14 mouse cellular contexts compared by ENCODE assay signal in the genomic region with DNA sequence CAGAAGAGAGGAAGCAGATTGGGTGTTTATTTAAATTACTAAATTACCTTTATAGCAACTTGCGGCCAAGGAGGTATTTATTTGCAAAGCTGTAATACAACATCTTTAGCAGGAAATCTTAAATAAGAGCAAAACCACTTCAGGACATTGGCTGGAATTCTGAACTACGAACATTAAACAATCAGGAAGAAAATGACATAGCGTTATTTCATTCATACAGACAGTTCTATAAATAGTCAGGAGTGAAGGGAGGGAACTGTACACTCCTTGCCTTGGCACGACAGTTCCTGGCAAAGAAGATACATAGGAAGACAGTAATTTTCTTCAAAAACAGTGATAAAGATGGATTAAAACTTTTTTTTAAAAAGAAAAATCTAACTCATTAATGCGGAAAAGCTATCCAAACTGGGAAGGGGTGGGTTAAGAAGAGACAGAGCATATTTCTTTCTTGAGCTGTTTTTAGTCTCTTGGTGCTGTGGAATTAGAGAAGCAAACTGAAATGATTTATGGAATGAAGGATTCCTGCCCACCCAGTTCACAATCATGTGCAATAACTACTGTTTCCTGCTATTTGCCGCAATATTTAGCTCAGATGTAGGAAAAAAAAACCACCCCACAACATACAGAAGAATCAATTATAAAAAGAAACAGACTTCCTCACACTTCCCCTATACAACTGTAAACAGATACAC.
"Had no signal": no experiment of that assay in that cellular context is flagged by ENCODE, and none has a peak within 500 bp of the region (broad histone marks: within the 10 kb centered on the region; RNA-seq: fewer than 3 reads in every experiment).

No protein-coding gene starts in this region.

- H3K4me1 ChIP-seq: liver, embryonic 13.5 days had no signal

- H3K9me3 ChIP-seq: liver, embryonic 13.5 days; lung, embryonic 15.5 days had no signal

- H3K9ac ChIP-seq: liver, embryonic 13.5 days; lung, embryonic 15.5 days had no signal

- H3K4me3 ChIP-seq: layer of hippocampus, adult 2 months; left cerebral cortex, adult 2 months; liver, embryonic 13.5 days; lung, embryonic 15.5 days had no signal

- DNase-seq: kidney, adult 2 months; kidney, postnatal 10 days; layer of hippocampus, adult 9-11 months; layer of hippocampus, postnatal 36 days; liver, embryonic 13.5 days; lung, postnatal 4 days; thymus, adult 18-20 months; thymus, postnatal 36 days had no signal

- H3K27ac ChIP-seq: hindbrain, postnatal 0 days; layer of hippocampus, adult 2 months; left cerebral cortex, adult 2 months; liver, embryonic 13.5 days; lung, embryonic 15.5 days had no signal

- H3K36me3 ChIP-seq: liver, embryonic 13.5 days; lung, embryonic 15.5 days had no signal

- H3K4me2 ChIP-seq: liver, embryonic 13.5 days; lung, embryonic 15.5 days; midbrain, embryonic 11.5 days had no signal

- H3K27me3 ChIP-seq: liver, embryonic 13.5 days; lung, embryonic 15.5 days had no signal

- ATAC-seq: hindbrain, postnatal 0 days; inflammation-experienced regulatory T-cells, adult 6 months had no signal
